Mouse (Mus musculus): ENCODE data around the gene Vmn1r26. TPM values are rescaled to one million over a fixed set of nuclear protein-coding genes. Genes with fewer than 3 reads are reported as not detected.
"Not testable (repeated sequence)": the region's sequence is repeated elsewhere in the genome, so short reads cannot be mapped to it uniquely, and the experiment has no call there.

Vmn1r26 gene
- not detected in 2 replicates for polyA plus RNA-seq (2015; fragmentation: Nextera tagmentation; extraction: Ambion mirVana)

DNA sequence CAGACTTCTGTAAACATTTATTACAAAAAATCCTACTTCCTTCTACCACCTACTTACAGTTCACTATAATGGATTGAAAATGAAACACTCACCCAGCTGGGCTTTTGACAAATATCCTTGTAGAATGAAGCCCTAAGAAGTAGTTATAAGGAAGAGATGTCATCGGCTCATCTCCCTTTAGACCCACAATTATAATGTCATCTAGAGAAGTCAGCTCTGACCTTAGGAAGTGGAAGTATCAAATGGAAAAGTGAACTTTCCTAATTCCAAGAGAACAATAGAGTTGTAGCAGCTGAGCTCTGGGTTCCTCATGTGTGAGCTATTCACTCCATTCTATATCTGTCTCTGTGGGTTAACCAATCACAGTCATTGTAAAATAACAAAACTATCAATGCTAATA is at the start of gene Vmn1r26:
Gene Vmn1r26 (minus strand): TSS at position 101 of the 400 bp plus-strand sequence.
- 91% methylated on average over 1 of the region's 1 CpGs for WGBS
- no peak for ATAC-seq (ENCODE audit: low FRiP score, low read depth)

GRCm38 (mm10) chr6:58044025-58044424 is 29.1 kb upstream of the Vmn1r26 start:
- Histone ChIP-seq H3K4me3 (no peak overlapping the region), H3K36me3 (no peaks in the 10 kb centered on the region), H3K4me2 (replicated peaks) (no peak overlapping the region), H3K4me1 (no peaks in the 10 kb centered on the region), H3K27me3 (no peaks in the 10 kb centered on the region), H3K9ac (no peak overlapping the region), H3K9me3 (no peaks in the 10 kb centered on the region), H3K27ac (no peak overlapping the region)
- ATAC-seq (ENCODE audit: low FRiP score, low read depth): no peak

More for the DNA sequence above, at the start of gene Vmn1r26:
- Histone ChIP-seq H3K9me3 (no peaks in the 10 kb centered on the region), H3K4me3 (no peak within 1 kb of the TSS), H3K27ac (no peak within 1 kb of the TSS), H3K4me2 (replicated peaks) (no peak within 1 kb of the TSS), H3K27me3 (no peaks in the 10 kb centered on the region), H3K36me3 (no peaks in the 10 kb centered on the region), H3K4me1 (no peaks in the 10 kb centered on the region), H3K9ac (no peak within 1 kb of the TSS)

GRCm38 (mm10) chr6:58017478-58017877 is 2.5 kb upstream of the Vmn1r26 start:
- WGBS: 89% methylated on average over 21 of the region's 21 CpGs
- ATAC-seq (ENCODE audit: low FRiP score, low read depth); H3K4me1 ChIP-seq; H3K4me3 ChIP-seq; H3K27ac ChIP-seq; H3K9me3 ChIP-seq; H3K4me2 ChIP-seq (replicated peaks); H3K27me3 ChIP-seq; H3K36me3 ChIP-seq; H3K9ac ChIP-seq: not testable (repeated sequence)

GRCm38 (mm10) chr6:57980710-57981109 is 34.2 kb downstream of the Vmn1r26 start, which contains the start of gene Vmn1r25:
Gene Vmn1r25 (minus strand): TSS chr6:57980810.
- WGBS: 69% methylated on average over 3 of the region's 3 CpGs
- Histone ChIP-seq H3K4me3 (no peak within 1 kb of the TSS), H3K4me2 (replicated peaks) (no peak within 1 kb of the TSS), H3K27ac (no peak within 1 kb of the TSS), H3K4me1 (no peaks in the 10 kb centered on the region), H3K36me3 (no peaks in the 10 kb centered on the region), H3K9ac (no peak within 1 kb of the TSS), H3K27me3 (no peaks in the 10 kb centered on the region), H3K9me3 (no peaks in the 10 kb centered on the region)
- no peak for ATAC-seq (ENCODE audit: low FRiP score, low read depth)

GRCm38 (mm10) chr6:57961403-57961802 is 53.6 kb downstream of the Vmn1r26 start, which contains the start of gene Vmn1r24:
Gene Vmn1r24 (minus strand): TSS chr6:57961503.
- 70% methylated on average over 1 of the region's 1 CpGs for WGBS
- not testable (repeated sequence) for H3K4me1 ChIP-seq; H3K36me3 ChIP-seq; H3K4me3 ChIP-seq; H3K27me3 ChIP-seq; H3K9me3 ChIP-seq; ATAC-seq (ENCODE audit: low FRiP score, low read depth); H3K27ac ChIP-seq; H3K4me2 ChIP-seq (replicated peaks); H3K9ac ChIP-seq

Other genes starting within 250 kb of the Vmn1r26 start
- gene Vopp1, start 190.0 kb downstream of the Vmn1r26 start, polyA plus RNA-seq (2015; fragmentation: Nextera tagmentation; extraction: Ambion mirVana): 59.7 and 61.3 TPM in 2 replicates
- gene Vmn1r21, start 164.8 kb downstream of the Vmn1r26 start, polyA plus RNA-seq (2015; fragmentation: Nextera tagmentation; extraction: Ambion mirVana): not detected in 2 replicates
- gene Vmn1r22, start 107.1 kb downstream of the Vmn1r26 start, polyA plus RNA-seq (2015; fragmentation: Nextera tagmentation; extraction: Ambion mirVana): not detected in 2 replicates
- not detected in 2 replicates for gene Vmn1r23, start 88.3 kb downstream of the Vmn1r26 start, polyA plus RNA-seq (2015; fragmentation: Nextera tagmentation; extraction: Ambion mirVana)
- not detected in 2 replicates for gene Vmn1r24, start 53.7 kb downstream of the Vmn1r26 start, polyA plus RNA-seq (2015; fragmentation: Nextera tagmentation; extraction: Ambion mirVana)
- gene Vmn1r25, start 34.3 kb downstream of the Vmn1r26 start, polyA plus RNA-seq (2015; fragmentation: Nextera tagmentation; extraction: Ambion mirVana): not detected in 2 replicates
- gene Vmn1r27, start 203.7 kb upstream of the Vmn1r26 start, polyA plus RNA-seq (2015; fragmentation: Nextera tagmentation; extraction: Ambion mirVana): not detected in 2 replicates
- gene Vmn1r28, start 246.9 kb upstream of the Vmn1r26 start, polyA plus RNA-seq (2015; fragmentation: Nextera tagmentation; extraction: Ambion mirVana): not detected in 2 replicates

Data from limb, embryonic 13.5 days (tissue).